Mouse (Mus musculus): ENCODE measurements around the gene Kirrel3. TPM values are rescaled to one million over a fixed set of nuclear protein-coding genes. Genes with fewer than 3 reads are reported as not detected.

Gene Kirrel3
- total RNA-seq, 2 experiments from 2014 or later: 0.43 to 0.73 TPM

GRCm38 (mm10) chr9:34824358-34825088, 338.8 kb downstream of the Kirrel3 start:
- no peak for DNase-seq (ENCODE audit: low spot score)

GRCm38 (mm10) chr9:34825089-34825400, 339.4 kb downstream of the Kirrel3 start:
- no peak for DNase-seq (ENCODE audit: low spot score)

- DNase-seq (ENCODE audit: low spot score): no peak
These were observed 339.8 kb downstream of the Kirrel3 start for GRCm38 (mm10) chr9:34825402-34826008.

GRCm38 (mm10) chr9:34830696-34831095, 345.0 kb downstream of the Kirrel3 start:
- DNase-seq (ENCODE audit: low spot score): no peak

- no peak for DNase-seq (ENCODE audit: low spot score)
These were observed 351.1 kb downstream of the Kirrel3 start for GRCm38 (mm10) chr9:34836801-34837200.

- DNase-seq (ENCODE audit: low spot score): no peak
These were observed 352.2 kb downstream of the Kirrel3 start for GRCm38 (mm10) chr9:34837700-34838462.

GRCm38 (mm10) chr9:34843275-34843965, 357.7 kb downstream of the Kirrel3 start:
- no peak for DNase-seq (ENCODE audit: low spot score)

GRCm38 (mm10) chr9:34846440-34846839, 360.7 kb downstream of the Kirrel3 start:
- no peak for DNase-seq (ENCODE audit: low spot score)

GRCm38 (mm10) chr9:34847664-34848063, 362.0 kb downstream of the Kirrel3 start:
- peak; percentile 3 for DNase-seq (ENCODE audit: low spot score)

- DNase-seq (ENCODE audit: low spot score): no peak
These were observed 365.4 kb downstream of the Kirrel3 start for GRCm38 (mm10) chr9:34851136-34851535.

- DNase-seq (ENCODE audit: low spot score): no peak
These were observed 371.9 kb downstream of the Kirrel3 start for GRCm38 (mm10) chr9:34857575-34857974.

- DNase-seq (ENCODE audit: low spot score): no peak
These were observed 372.4 kb downstream of the Kirrel3 start for GRCm38 (mm10) chr9:34858071-34858470.

- no peak for DNase-seq (ENCODE audit: low spot score)
These were observed 375.2 kb downstream of the Kirrel3 start for GRCm38 (mm10) chr9:34860934-34861333.

- DNase-seq (ENCODE audit: low spot score): no peak
These were observed 376.1 kb downstream of the Kirrel3 start for GRCm38 (mm10) chr9:34861775-34862174.

GRCm38 (mm10) chr9:34865606-34866005, 379.9 kb downstream of the Kirrel3 start:
- no peak for DNase-seq (ENCODE audit: low spot score)

- DNase-seq (ENCODE audit: low spot score): no peak
These were observed 385.7 kb downstream of the Kirrel3 start for GRCm38 (mm10) chr9:34871316-34871966.

- no peak for DNase-seq (ENCODE audit: low spot score)
These were observed 389.5 kb downstream of the Kirrel3 start for GRCm38 (mm10) chr9:34875238-34875637.

GRCm38 (mm10) chr9:34877186-34877585, 391.5 kb downstream of the Kirrel3 start:
- no peak for DNase-seq (ENCODE audit: low spot score)

GRCm38 (mm10) chr9:34877799-34878198, 392.1 kb downstream of the Kirrel3 start:
- no peak for DNase-seq (ENCODE audit: low spot score)

GRCm38 (mm10) chr9:34881750-34882149, 396.1 kb downstream of the Kirrel3 start:
- DNase-seq (ENCODE audit: low spot score): no peak

- DNase-seq (ENCODE audit: low spot score): no peak
These were observed 396.5 kb downstream of the Kirrel3 start for GRCm38 (mm10) chr9:34882211-34882610.

All from gastrocnemius, adult 18-20 months (tissue).